Mouse (Mus musculus): ENCODE measurements around the gene Nkx2-1. TPM values are rescaled to one million over a fixed set of nuclear protein-coding genes. Genes with fewer than 3 reads are reported as not detected.

The Nkx2-1 gene
- total RNA-seq, 1 experiment, result not detected

- H3K4me1 ChIP-seq (ENCODE audit: control insufficient read depth in 2 of 2, insufficient read depth in 2 of 2, low read length in 2 of 2, poor library complexity in 1 of 2), result peaks cover 0 to 3% of the 10 kb centered on the region in 2 experiments; a peak in 1 of 4 replicates
- H3K4me3 ChIP-seq (ENCODE audit: insufficient read depth in 1 of 2, low read depth in 1 of 2, low read length in 2 of 2, poor library complexity in 1 of 2, severe bottlenecking in 1 of 2), result peak overlapping the region; percentile 5 to 12; a peak in 1 of 4 replicates
- in situ Hi-C loops (cut with MboI; ENCODE audit: low sequenced_read_pairs in 2 of 2, unreplicated experiment in 2 of 2), result no loop called here
- no peak for DNase-seq (ENCODE audit: low read depth, low spot score)
- no peaks in the 10 kb centered on the region for H3K36me3 ChIP-seq (ENCODE audit: control insufficient read depth, insufficient read depth, low read length, poor library complexity, severe bottlenecking)
- H3K9me3 ChIP-seq (ENCODE audit: control insufficient read depth, insufficient read depth, low read depth, low read length), result no peaks in the 10 kb centered on the region
- no peak overlapping the region for H3K9ac ChIP-seq (ENCODE audit: insufficient read depth, low read depth, low read length, poor library complexity, severe bottlenecking)
- TF ChIP-seq MAFK (IDR thresholded peaks at IDR 0.05; ENCODE audit: insufficient read depth, low read depth, low read length), result no peak
- TF ChIP-seq ZC3H11A (IDR thresholded peaks at IDR 0.05; ENCODE audit: borderline replicate concordance, low read depth, low read length), result no peak
- no peak for TF ChIP-seq CHD2 (IDR thresholded peaks at IDR 0.05; ENCODE audit: low read depth, low read length)
- TF ChIP-seq ZNF384 (IDR thresholded peaks at IDR 0.05; ENCODE audit: low read depth, low read length), result no peak
- no peak for TF ChIP-seq HCFC1 (IDR thresholded peaks at IDR 0.05; ENCODE audit: borderline replicate concordance, insufficient read depth, low read length)
- no peak overlapping the region for H3K27ac ChIP-seq (ENCODE audit: insufficient read depth, low read depth, low read length, poor library complexity, severe bottlenecking)
Measured at GRCm38 (mm10) chr12:56521106-56521840, 15.4 kb downstream of the Nkx2-1 start.

DNA sequence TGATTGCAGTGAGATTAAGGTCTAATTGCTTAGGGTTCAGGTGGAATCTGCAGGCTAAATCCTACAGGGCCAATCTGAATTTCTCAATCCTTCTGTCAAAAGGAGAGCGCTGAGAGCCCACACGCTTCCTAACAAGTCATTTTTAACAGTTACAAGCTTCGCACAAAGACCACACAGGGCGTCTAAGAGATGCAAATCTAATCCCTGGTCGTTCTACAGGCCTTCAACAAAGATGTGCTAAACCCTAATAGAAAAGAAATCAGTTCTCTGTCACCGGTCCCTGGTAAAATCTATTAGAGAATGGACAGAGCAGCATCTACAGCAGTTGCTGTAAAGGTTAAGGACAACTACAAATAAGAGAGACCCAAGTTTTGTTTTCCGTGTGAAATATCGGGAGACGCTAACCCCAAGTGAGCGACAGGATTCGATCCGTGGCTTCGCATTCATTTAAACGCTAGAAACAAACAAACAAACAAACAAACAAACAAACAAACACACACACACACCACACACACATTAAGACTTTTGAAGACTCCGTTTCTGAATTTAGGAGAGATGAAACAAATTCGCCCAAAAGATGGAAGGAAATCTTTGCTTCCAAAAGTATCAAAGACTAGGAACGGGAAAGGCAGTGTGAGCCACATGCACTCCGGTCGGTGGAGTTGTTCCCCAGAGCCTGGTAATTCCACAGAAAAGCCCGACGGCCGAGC, 16.2 kb downstream of the Nkx2-1 start:
- H3K27ac ChIP-seq (ENCODE audit: insufficient read depth, low read depth, low read length, poor library complexity, severe bottlenecking), result no peak overlapping the region
- no peaks in the 10 kb centered on the region for H3K9me3 ChIP-seq (ENCODE audit: control insufficient read depth, insufficient read depth, low read depth, low read length)
- in situ Hi-C loops (cut with MboI; ENCODE audit: low sequenced_read_pairs in 2 of 2, unreplicated experiment in 2 of 2), result no loop called here
- no peak overlapping the region for H3K9ac ChIP-seq (ENCODE audit: insufficient read depth, low read depth, low read length, poor library complexity, severe bottlenecking)
- TF ChIP-seq ZNF384 (IDR thresholded peaks at IDR 0.05; ENCODE audit: low read depth, low read length) (no peak), MAFK (IDR thresholded peaks at IDR 0.05; ENCODE audit: insufficient read depth, low read depth, low read length) (no peak), ZC3H11A (IDR thresholded peaks at IDR 0.05; ENCODE audit: borderline replicate concordance, low read depth, low read length) (no peak), CHD2 (IDR thresholded peaks at IDR 0.05; ENCODE audit: low read depth, low read length) (no peak), HCFC1 (IDR thresholded peaks at IDR 0.05; ENCODE audit: borderline replicate concordance, insufficient read depth, low read length) (no peak)
- no peaks in the 10 kb centered on the region for H3K36me3 ChIP-seq (ENCODE audit: control insufficient read depth, insufficient read depth, low read length, poor library complexity, severe bottlenecking)
- H3K4me1 ChIP-seq (ENCODE audit: control insufficient read depth in 2 of 2, insufficient read depth in 2 of 2, low read length in 2 of 2, poor library complexity in 1 of 2), result peaks cover 0 to 3% of the 10 kb centered on the region in 2 experiments; a peak in 1 of 4 replicates
- DNase-seq (ENCODE audit: low read depth, low spot score), result no peak
- H3K4me3 ChIP-seq (ENCODE audit: insufficient read depth in 1 of 2, low read depth in 1 of 2, low read length in 2 of 2, poor library complexity in 1 of 2, severe bottlenecking in 1 of 2), result peak overlapping the region; percentile 5 to 12; a peak in 1 of 4 replicates

DNA sequence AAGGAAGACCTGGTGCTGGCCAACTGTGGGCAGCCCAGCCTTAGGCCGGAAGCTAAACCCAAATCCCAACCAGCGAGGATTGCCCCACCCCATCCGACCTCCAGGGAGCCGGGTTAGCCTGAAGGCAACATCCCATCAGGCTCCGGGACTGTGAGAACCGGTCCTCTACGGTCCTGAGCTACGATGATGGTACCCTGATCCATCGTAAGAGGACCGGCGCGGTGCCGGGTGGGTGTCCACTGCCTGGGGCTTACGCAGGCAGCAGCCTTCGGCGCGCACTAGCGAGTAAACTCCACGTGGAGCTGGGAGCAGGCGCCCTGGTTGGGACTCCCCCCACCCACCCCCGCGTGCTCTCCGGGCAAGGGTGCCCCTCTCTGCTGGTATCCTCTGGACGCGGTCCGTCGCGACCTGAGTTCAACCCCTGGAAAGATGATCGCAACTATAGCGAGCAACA, 16.9 kb downstream of the Nkx2-1 start:
- TF ChIP-seq MAFK (IDR thresholded peaks at IDR 0.05; ENCODE audit: insufficient read depth, low read depth, low read length), result no peak
- TF ChIP-seq CHD2 (IDR thresholded peaks at IDR 0.05; ENCODE audit: low read depth, low read length), result no peak
- no peak for TF ChIP-seq ZNF384 (IDR thresholded peaks at IDR 0.05; ENCODE audit: low read depth, low read length)
- no peak for TF ChIP-seq ZC3H11A (IDR thresholded peaks at IDR 0.05; ENCODE audit: borderline replicate concordance, low read depth, low read length)
- no peak for TF ChIP-seq HCFC1 (IDR thresholded peaks at IDR 0.05; ENCODE audit: borderline replicate concordance, insufficient read depth, low read length)
- no peaks in the 10 kb centered on the region for H3K36me3 ChIP-seq (ENCODE audit: control insufficient read depth, insufficient read depth, low read length, poor library complexity, severe bottlenecking)
- in situ Hi-C loops (cut with MboI; ENCODE audit: low sequenced_read_pairs in 2 of 2, unreplicated experiment in 2 of 2), result no loop called here
- H3K9me3 ChIP-seq (ENCODE audit: control insufficient read depth, insufficient read depth, low read depth, low read length), result no peaks in the 10 kb centered on the region
- H3K27ac ChIP-seq (ENCODE audit: insufficient read depth, low read depth, low read length, poor library complexity, severe bottlenecking), result no peak overlapping the region
- H3K4me3 ChIP-seq (ENCODE audit: insufficient read depth in 1 of 2, low read depth in 1 of 2, low read length in 2 of 2, poor library complexity in 1 of 2, severe bottlenecking in 1 of 2), result peak overlapping the region; percentile 21 to 39; a peak in 3 of 4 replicates
- no peak for DNase-seq (ENCODE audit: low read depth, low spot score)
- H3K4me1 ChIP-seq (ENCODE audit: control insufficient read depth in 2 of 2, insufficient read depth in 2 of 2, low read length in 2 of 2, poor library complexity in 1 of 2), result peaks cover 0 to 3% of the 10 kb centered on the region in 2 experiments; a peak in 1 of 4 replicates
- no peak overlapping the region for H3K9ac ChIP-seq (ENCODE audit: insufficient read depth, low read depth, low read length, poor library complexity, severe bottlenecking)

DNA sequence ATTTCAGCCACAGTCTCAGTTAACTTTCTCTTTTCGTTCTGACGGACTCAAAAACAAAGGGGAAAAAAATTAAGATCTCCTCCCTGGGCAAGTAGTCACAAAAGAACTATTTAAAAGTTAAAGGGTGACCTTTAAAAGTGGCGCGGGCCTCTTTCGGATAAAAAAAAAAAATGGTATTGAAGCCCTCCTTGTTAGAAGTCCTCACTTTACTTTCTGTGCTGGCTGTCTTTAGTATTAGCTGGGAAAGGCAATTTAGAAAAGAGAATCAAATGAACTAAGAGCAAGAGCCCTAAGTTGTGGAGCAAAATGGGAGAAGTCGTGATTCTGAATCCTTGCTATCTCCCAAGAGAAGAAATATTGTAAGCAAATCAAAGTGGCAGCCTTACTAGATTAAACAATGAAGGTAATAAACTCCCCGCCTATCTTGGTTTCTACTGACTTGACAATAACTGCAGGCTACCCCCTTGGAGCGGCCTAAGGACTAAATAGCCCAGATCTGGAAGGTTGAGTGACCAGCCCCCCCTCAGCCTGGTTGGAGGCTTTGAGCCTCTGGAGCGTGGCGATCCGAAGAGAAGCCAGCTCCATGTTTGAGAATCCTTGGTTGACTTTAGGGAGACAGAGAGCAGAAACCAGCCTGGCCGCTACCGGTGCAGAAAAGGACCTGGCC, 17.5 kb downstream of the Nkx2-1 start:
- TF ChIP-seq MAFK (IDR thresholded peaks at IDR 0.05; ENCODE audit: insufficient read depth, low read depth, low read length) (no peak), ZNF384 (IDR thresholded peaks at IDR 0.05; ENCODE audit: low read depth, low read length) (no peak), ZC3H11A (IDR thresholded peaks at IDR 0.05; ENCODE audit: borderline replicate concordance, low read depth, low read length) (no peak)
- H3K9me3 ChIP-seq (ENCODE audit: control insufficient read depth, insufficient read depth, low read depth, low read length), result no peaks in the 10 kb centered on the region
- H3K4me3 ChIP-seq (ENCODE audit: insufficient read depth in 1 of 2, low read depth in 1 of 2, low read length in 2 of 2, poor library complexity in 1 of 2, severe bottlenecking in 1 of 2), result peak overlapping the region in 1 of 2 experiments; percentile 39; a peak in 3 of 4 replicates
- no peak overlapping the region for H3K27ac ChIP-seq (ENCODE audit: insufficient read depth, low read depth, low read length, poor library complexity, severe bottlenecking)
- no peaks in the 10 kb centered on the region for H3K36me3 ChIP-seq (ENCODE audit: control insufficient read depth, insufficient read depth, low read length, poor library complexity, severe bottlenecking)
- peaks cover 0 to 3% of the 10 kb centered on the region in 2 experiments; a peak in 1 of 4 replicates for H3K4me1 ChIP-seq (ENCODE audit: control insufficient read depth in 2 of 2, insufficient read depth in 2 of 2, low read length in 2 of 2, poor library complexity in 1 of 2)
- H3K9ac ChIP-seq (ENCODE audit: insufficient read depth, low read depth, low read length, poor library complexity, severe bottlenecking), result no peak overlapping the region
- no peak for DNase-seq (ENCODE audit: low read depth, low spot score)
- in situ Hi-C loops (cut with MboI; ENCODE audit: low sequenced_read_pairs in 2 of 2, unreplicated experiment in 2 of 2), result no loop called here

All from ES-E14 (cell line).